Mouse (Mus musculus) c-Kit-positive CD71-positive TER-119-positive erythroid progenitor cells, embryonic 14.5 days (primary cell): ENCODE data around the gene Tmc1.

Source experiments
- DNase-seq: peaks from one replicate; pipeline ENCODE4 v3.0.0-alpha.2; 2013; ENCODE audit warnings: low spot score

Tmc1 gene

GRCm38 (mm10) chr19:20953874-20954273, at the start of gene Tmc1:
Gene Tmc1, minus strand, starts transcription at chr19:20954202.
- DNase-seq, result no peak

- no peak for DNase-seq
Measured at GRCm38 (mm10) chr19:21001552-21001951, 47.5 kb upstream of the Tmc1 start.

GRCm38 (mm10) chr19:20979244-20979643, 25.2 kb upstream of the Tmc1 start:
- no peak for DNase-seq

GRCm38 (mm10) chr19:20978148-20978547, 24.1 kb upstream of the Tmc1 start:
- DNase-seq, result no peak

- no peak for DNase-seq
Measured at GRCm38 (mm10) chr19:20971926-20972325, 17.9 kb upstream of the Tmc1 start.

- DNase-seq, result no peak
Measured at GRCm38 (mm10) chr19:20954815-20955214, 813 bp upstream of the Tmc1 start.

- DNase-seq, result no peak
Measured at GRCm38 (mm10) chr19:20944446-20944845, 9.6 kb downstream of the Tmc1 start.

- DNase-seq, result no peak
Measured at GRCm38 (mm10) chr19:20924282-20924681, 29.7 kb downstream of the Tmc1 start.

- DNase-seq, result no peak
Measured at GRCm38 (mm10) chr19:20923336-20924211, 30.4 kb downstream of the Tmc1 start.

GRCm38 (mm10) chr19:20918241-20918640, 35.8 kb downstream of the Tmc1 start:
- DNase-seq, result no peak

GRCm38 (mm10) chr19:20915151-20915550, 38.9 kb downstream of the Tmc1 start:
- DNase-seq, result no peak

GRCm38 (mm10) chr19:20910356-20910755, 43.6 kb downstream of the Tmc1 start:
- no peak for DNase-seq

GRCm38 (mm10) chr19:20881205-20881604, 72.8 kb downstream of the Tmc1 start:
- DNase-seq, result no peak

- no peak for DNase-seq
Measured at GRCm38 (mm10) chr19:20875881-20876280, 78.1 kb downstream of the Tmc1 start.

GRCm38 (mm10) chr19:20861779-20862178, 92.2 kb downstream of the Tmc1 start:
- no peak for DNase-seq

GRCm38 (mm10) chr19:20860270-20860669, 93.7 kb downstream of the Tmc1 start:
- no peak for DNase-seq

GRCm38 (mm10) chr19:20857819-20858218, 96.2 kb downstream of the Tmc1 start:
- no peak for DNase-seq

- DNase-seq, result no peak
Measured at GRCm38 (mm10) chr19:20848906-20849305, 105.1 kb downstream of the Tmc1 start.

GRCm38 (mm10) chr19:20847476-20848073, 106.4 kb downstream of the Tmc1 start:
- DNase-seq, result no peak

- no peak for DNase-seq
Measured at GRCm38 (mm10) chr19:20837422-20837821, 116.6 kb downstream of the Tmc1 start.

GRCm38 (mm10) chr19:20836055-20836845, 117.8 kb downstream of the Tmc1 start:
- DNase-seq, result no peak

- DNase-seq, result no peak
Measured at GRCm38 (mm10) chr19:20834895-20835294, 119.1 kb downstream of the Tmc1 start.

- no peak for DNase-seq
Measured at GRCm38 (mm10) chr19:20799460-20799859, 154.5 kb downstream of the Tmc1 start.
